Mouse (Mus musculus) mouse embryonic stem cell (cell line): ENCODE data around the gene Fbxw5.
"Not testable (repeated sequence)": the region's sequence is repeated elsewhere in the genome, so short reads cannot be mapped to it uniquely, and the experiment has no call there.

Experiments
- in situ Hi-C, 2 experiments: fragments of 300-500 bp; cut with MboI; formaldehyde crosslinking; loops; 1 replicate in 1 of 2; 3 replicates in 1 of 2; pipeline ENCODE4 v1.14.3; 2019 to 2020; ENCODE audit warnings: low sequenced_read_pairs in 2 of 2, low pct_unique_long_range_greater_than_20kb in 1 of 2, mixed read lengths in 1 of 2; ENCODE audit not compliant: unreplicated experiment in 1 of 2

Gene Fbxw5

DNA sequence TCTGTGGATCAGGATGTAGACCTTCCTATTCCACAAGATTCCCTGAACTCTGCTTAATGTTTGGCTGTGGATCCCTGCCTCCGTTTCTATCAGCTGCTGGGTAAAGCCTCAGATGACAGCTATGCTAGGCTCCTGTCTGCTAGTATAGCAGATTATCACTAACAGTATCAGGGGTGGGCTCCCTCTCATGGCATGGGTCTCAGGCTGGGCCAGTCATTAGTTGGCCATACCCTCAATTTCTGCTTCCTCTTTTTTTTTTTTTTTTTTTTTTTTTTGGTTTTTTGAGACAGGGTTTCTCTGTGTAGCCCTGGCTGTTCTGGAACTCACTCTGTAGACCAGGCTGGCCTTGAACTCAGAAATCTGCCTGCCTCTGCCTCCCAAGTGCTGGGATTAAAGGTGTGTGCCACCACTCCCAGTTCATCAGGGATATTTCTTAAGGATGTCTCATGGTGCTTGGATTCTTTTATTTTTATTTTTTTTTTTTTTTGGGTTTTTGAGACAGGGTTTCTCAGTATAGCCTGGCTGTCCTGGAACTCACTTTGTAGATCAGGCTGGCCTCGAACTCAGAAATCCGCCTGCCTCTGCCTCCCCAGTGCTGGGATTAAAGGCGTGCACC, 52.7 kb downstream of the Fbxw5 start:
- in situ Hi-C loops = not testable (repeated sequence)
